8 mouse cellular contexts compared by ENCODE assay signal in genomic region chr7:37934770-37935182, GRCm38 (mm10).
DNase-seq lines count a peak whose midpoint lies in the region; ATAC-seq and TF ChIP-seq lines count a peak whose summit lies in the region.

No protein-coding gene starts in this region.

- TF ChIP-seq CTCF in E14TG2a.4 (conservative IDR thresholded peaks at IDR 0.05; ENCODE audit: low read length): peak; percentile 94
- peak; percentile 77 for TF ChIP-seq CTCF in lung, postnatal 0 days (IDR thresholded peaks at IDR 0.05)
- peak; percentile 56; the same call in 1 of the 2 replicates for TF ChIP-seq CTCF in small intestine, adult 2 months (IDR thresholded peaks at IDR 0.05; ENCODE audit: extremely low read depth, insufficient read length, insufficient replicate concordance, low read depth, low read length)

- no peak overlapping the region for H3K4me2 ChIP-seq in heart, embryonic 11.5 days
- H3K4me2 ChIP-seq in lung, postnatal 0 days (replicated peaks; ENCODE audit: low read depth, low read length): no peak overlapping the region

- peaks cover 6% of the 10 kb centered on the region for H3K4me1 ChIP-seq in heart, embryonic 11.5 days (ENCODE audit: control insufficient read depth, insufficient read depth, low read length)
- peaks cover 22% of the 10 kb centered on the region for H3K4me1 ChIP-seq in E14TG2a.4 (replicated peaks; ENCODE audit: low read depth, low read length)
- H3K4me1 ChIP-seq in hindbrain, embryonic 10.5 days (replicated peaks): peaks cover 48% of the 10 kb centered on the region
- no peaks in the 10 kb centered on the region for H3K4me1 ChIP-seq in lung, postnatal 0 days (ENCODE audit: insufficient read depth, low read depth, low read length)
- H3K4me1 ChIP-seq in small intestine, adult 2 months (ENCODE audit: control insufficient read depth, insufficient read depth, insufficient read length, low read length): no peaks in the 10 kb centered on the region

- no peaks in the 10 kb centered on the region for H3K27me3 ChIP-seq in heart, embryonic 11.5 days (ENCODE audit: control insufficient read depth, insufficient read depth, low read length)
- no peaks in the 10 kb centered on the region for H3K27me3 ChIP-seq in E14TG2a.4 (ENCODE audit: insufficient read depth, low read length)
- H3K27me3 ChIP-seq in hindbrain, embryonic 10.5 days (ENCODE audit: insufficient read depth, poor library complexity, severe bottlenecking): no peaks in the 10 kb centered on the region
- H3K27me3 ChIP-seq in lung, postnatal 0 days (replicated peaks; ENCODE audit: insufficient read depth, low read length): no peaks in the 10 kb centered on the region
- no peaks in the 10 kb centered on the region for H3K27me3 ChIP-seq in small intestine, adult 2 months (ENCODE audit: control insufficient read depth, insufficient read depth, low read length)

- no peak overlapping the region for H3K4me3 ChIP-seq in heart, embryonic 11.5 days (ENCODE audit: low read depth, low read length)
- no peak overlapping the region for H3K4me3 ChIP-seq in E14TG2a.4 (replicated peaks; ENCODE audit: low read length)
- H3K4me3 ChIP-seq in hindbrain, embryonic 10.5 days: no peak overlapping the region
- H3K4me3 ChIP-seq in lung, postnatal 0 days (ENCODE audit: low read depth, low read length): no peak overlapping the region
- no peak overlapping the region for H3K4me3 ChIP-seq in small intestine, adult 2 months (ENCODE audit: low read depth, low read length)

- H3K36me3 ChIP-seq in heart, embryonic 11.5 days (ENCODE audit: control insufficient read depth, insufficient read depth, low read length): no peaks in the 10 kb centered on the region; the same call in 1 of the 2 replicates
- peaks cover 27% of the 10 kb centered on the region for H3K36me3 ChIP-seq in E14TG2a.4 (ENCODE audit: insufficient read depth, low read length)
- peaks cover 7% of the 10 kb centered on the region for H3K36me3 ChIP-seq in hindbrain, embryonic 10.5 days
- H3K36me3 ChIP-seq in lung, postnatal 0 days (ENCODE audit: insufficient read depth, low read length): no peaks in the 10 kb centered on the region
- 0 out of 2 replicates have a peak, but pooled peaks cover under 1% of the 10 kb centered on the region for H3K36me3 ChIP-seq in small intestine, adult 2 months (ENCODE audit: control insufficient read depth, insufficient read depth, low read length)

- intact Hi-C loops in heart, postnatal 10 days (cut with DNase I): loop anchor here (2.0 to 5.0 kb wide), 3 partner anchors 97 to 560 kb away; partner anchors contain the start of gene Zfp536

- H3K9me3 ChIP-seq in heart, embryonic 11.5 days (replicated peaks; ENCODE audit: control insufficient read depth, low read length): no peaks in the 10 kb centered on the region
- peaks cover 6% of the 10 kb centered on the region; the same call in 1 of the 2 replicates for H3K9me3 ChIP-seq in E14TG2a.4 (ENCODE audit: low read length)
- H3K9me3 ChIP-seq in hindbrain, embryonic 10.5 days: peaks cover 4% of the 10 kb centered on the region; the same call in 1 of the 2 replicates
- H3K9me3 ChIP-seq in lung, postnatal 0 days (ENCODE audit: low read length): no peaks in the 10 kb centered on the region

- peak; percentile 42 to 60 for DNase-seq in heart, postnatal 10 days
- DNase-seq in cerebellum, adult 9-11 months: peak; percentile 31
- peak; percentile 65 for DNase-seq in hindbrain, embryonic 10.5 days (ENCODE audit: low spot score)
- peak; percentile 49 for DNase-seq in lung, postnatal 0 days (ENCODE audit: low spot score)
- DNase-seq in spleen, postnatal 14 days (ENCODE audit: low spot score in 2 of 2): no peak

- TF ChIP-seq POLR2A in small intestine, adult 2 months (IDR thresholded peaks at IDR 0.05; ENCODE audit: low read depth, low read length): no peak

- ATAC-seq in heart, embryonic 11.5 days (replicated peaks; ENCODE audit: insufficient number of reproducible peaks, low FRiP score, low TSS enrichment): no peak
- ATAC-seq in lung, postnatal 0 days: no peak

- H3K9ac ChIP-seq in heart, embryonic 11.5 days (ENCODE audit: low read depth, low read length): no peak overlapping the region
- no peak overlapping the region for H3K9ac ChIP-seq in lung, postnatal 0 days (replicated peaks; ENCODE audit: low read depth)

- 27% methylated on average over 5 of the region's 5 CpGs for WGBS in heart, embryonic 11.5 days (ENCODE audit: insufficient replicate concordance)
- WGBS in hindbrain, embryonic 10.5 days: 21% methylated on average over 5 of the region's 5 CpGs
- WGBS in lung, postnatal 0 days: 32% methylated on average over 5 of the region's 5 CpGs
- WGBS in small intestine, adult 2 months: 40% methylated on average over 5 of the region's 5 CpGs

- H3K27ac ChIP-seq in heart, embryonic 11.5 days (ENCODE audit: low read depth, low read length): no peak overlapping the region
- peak overlapping the region; percentile 45 for H3K27ac ChIP-seq in hindbrain, embryonic 10.5 days
- H3K27ac ChIP-seq in lung, postnatal 0 days (ENCODE audit: low read length): no peak overlapping the region
- H3K27ac ChIP-seq in small intestine, adult 2 months (ENCODE audit: insufficient read depth, low read depth, low read length): no peak overlapping the region

- TF ChIP-seq EP300 in lung, postnatal 0 days (IDR thresholded peaks at IDR 0.05): no peak

Comparison
In these comparisons a context has a peak if more than half of its experiments do, and no peak if none do; other contexts are left out.
1. DNase-seq: peak in heart, postnatal 10 days (2 of 2), cerebellum, adult 9-11 months (single experiment), hindbrain, embryonic 10.5 days (single experiment) and lung, postnatal 0 days (single experiment); none in spleen, postnatal 14 days (0 of 2).
2. Peak in every context shown above with its lines, with median percentiles within 50 percentile points of each other: CTCF ChIP-seq.